ENCODE assay signal across 8 mouse cellular contexts in genomic region chr10:94312007-94312715, GRCm38 (mm10). TPM values are rescaled to one million over a fixed set of nuclear protein-coding genes. Genes with fewer than 3 reads are reported as not detected.
DNase-seq lines count a peak whose midpoint lies in the region; ATAC-seq and TF ChIP-seq lines count a peak whose summit lies in the region.

No protein-coding gene starts in this region.

- peak overlapping the region; percentile 34 for H3K4me3 ChIP-seq in intestine, postnatal 0 days (ENCODE audit: low read depth, low read length)
- H3K4me3 ChIP-seq in lung, postnatal 0 days (ENCODE audit: low read depth, low read length), result peak overlapping the region; percentile 47
- H3K4me3 ChIP-seq in stomach, embryonic 16.5 days (replicated peaks; ENCODE audit: low read length), result peak overlapping the region; percentile 58

- no peak for ATAC-seq in intestine, postnatal 0 days
- peak; percentile 33 for ATAC-seq in lung, postnatal 0 days
- no peak; the same call in 1 of the 2 replicates for ATAC-seq in stomach, embryonic 16.5 days (ENCODE audit: insufficient read depth, low FRiP score)

- H3K9me3 ChIP-seq in intestine, postnatal 0 days (ENCODE audit: control insufficient read depth), result no peaks in the 10 kb centered on the region
- no peaks in the 10 kb centered on the region for H3K9me3 ChIP-seq in lung, postnatal 0 days (ENCODE audit: low read length)
- no peaks in the 10 kb centered on the region for H3K9me3 ChIP-seq in stomach, embryonic 16.5 days (replicated peaks; ENCODE audit: control insufficient read depth, low read length)

- intact Hi-C loops in gastrocnemius, postnatal 14 days (cut with DNase I; ENCODE audit: low total_unique reads), result no loop called here

- DNase-seq in left cerebral cortex, adult 18-20 months (ENCODE audit: low spot score in 2 of 2), result peak; percentile 7 to 23
- no peak for DNase-seq in left cerebral cortex, adult 9 months (ENCODE audit: low spot score in 2 of 2)
- DNase-seq in brain, adult 2 months (ENCODE audit: low read depth, low spot score), result peak; percentile 25
- peak; percentile 19 for DNase-seq in gastrocnemius, postnatal 14 days
- DNase-seq in lung, postnatal 0 days (ENCODE audit: low spot score), result peak; percentile 27
- DNase-seq in spleen, postnatal 4 days (ENCODE audit: low spot score in 2 of 2), result no peak

- no peak overlapping the region for H3K9ac ChIP-seq in intestine, postnatal 0 days (ENCODE audit: low read depth, low read length)
- 0 out of 2 replicates have a peak overlapping the region, but pooled peaks have one; percentile 12 for H3K9ac ChIP-seq in lung, postnatal 0 days (replicated peaks; ENCODE audit: low read depth)
- H3K9ac ChIP-seq in stomach, embryonic 16.5 days (ENCODE audit: low read length), result peak overlapping the region; percentile 66

- H3K27ac ChIP-seq in intestine, postnatal 0 days (ENCODE audit: low read depth, low read length), result no peak overlapping the region
- no peak overlapping the region for H3K27ac ChIP-seq in lung, postnatal 0 days (ENCODE audit: low read length)
- H3K27ac ChIP-seq in stomach, embryonic 16.5 days (ENCODE audit: low read length), result no peak overlapping the region

- peaks cover 38% of the 10 kb centered on the region for H3K27me3 ChIP-seq in intestine, postnatal 0 days (replicated peaks; ENCODE audit: control insufficient read depth, insufficient read depth, low read length)
- no peaks in the 10 kb centered on the region; the same call in 1 of the 2 replicates for H3K27me3 ChIP-seq in lung, postnatal 0 days (replicated peaks; ENCODE audit: insufficient read depth, low read length)
- H3K27me3 ChIP-seq in stomach, embryonic 16.5 days (ENCODE audit: control insufficient read depth, insufficient read depth, low read length), result no peaks in the 10 kb centered on the region

- H3K4me2 ChIP-seq in intestine, postnatal 0 days (replicated peaks; ENCODE audit: low read depth), result peak overlapping the region; percentile 74
- H3K4me2 ChIP-seq in lung, postnatal 0 days (replicated peaks; ENCODE audit: low read depth, low read length), result peak overlapping the region; percentile 87
- H3K4me2 ChIP-seq in stomach, embryonic 16.5 days (ENCODE audit: low read depth, low read length), result peak overlapping the region; percentile 97

- no peak for TF ChIP-seq CTCF in intestine, postnatal 0 days (IDR thresholded peaks at IDR 0.05; ENCODE audit: low read depth)
- TF ChIP-seq CTCF in lung, postnatal 0 days (IDR thresholded peaks at IDR 0.05), result peak; percentile 22; the same call in 1 of the 2 replicates

- no peaks in the 10 kb centered on the region for H3K36me3 ChIP-seq in intestine, postnatal 0 days (ENCODE audit: control insufficient read depth, insufficient read depth)
- no peaks in the 10 kb centered on the region for H3K36me3 ChIP-seq in lung, postnatal 0 days (ENCODE audit: insufficient read depth, low read length)
- no peaks in the 10 kb centered on the region for H3K36me3 ChIP-seq in stomach, embryonic 16.5 days (ENCODE audit: control insufficient read depth, insufficient read depth, low read length)

- WGBS in intestine, postnatal 0 days, result 1% methylated on average over 45 of the region's 45 CpGs
- under 1% methylated on average over 43 of the region's 45 CpGs for WGBS in lung, postnatal 0 days
- WGBS in stomach, embryonic 16.5 days, result 2% methylated on average over 43 of the region's 45 CpGs

- no peak for TF ChIP-seq EP300 in lung, postnatal 0 days (IDR thresholded peaks at IDR 0.05)

- H3K4me1 ChIP-seq in intestine, postnatal 0 days (replicated peaks; ENCODE audit: control insufficient read depth, insufficient read depth, low read length), result no peaks in the 10 kb centered on the region; the same call in 1 of the 2 replicates
- H3K4me1 ChIP-seq in lung, postnatal 0 days (ENCODE audit: insufficient read depth, low read depth, low read length), result peaks cover 8% of the 10 kb centered on the region; the same call in 1 of the 2 replicates
- peaks cover 5% of the 10 kb centered on the region; the same call in 1 of the 2 replicates for H3K4me1 ChIP-seq in stomach, embryonic 16.5 days (ENCODE audit: control insufficient read depth, insufficient read depth, low read length)

RNA-seq across cellular contexts. Expression of gene Tmcc3, which starts 0.4 kb away (rescaled TPM):
- 10 to 100 TPM; 21.3 to 31.9 TPM for total RNA-seq in left cerebral cortex, adult 18-20 months (2021)
- 10 to 100 TPM; 21.8 to 26.8 TPM for total RNA-seq in gastrocnemius, postnatal 14 days (2021)
- polyA plus RNA-seq in intestine, postnatal 0 days (2015; fragmentation: Nextera tagmentation; extraction: Ambion mirVana), result 10.0 and 10.4 TPM in 2 replicates
- 14.0 and 14.3 TPM in 2 replicates for polyA plus RNA-seq in lung, postnatal 0 days (2015; fragmentation: Nextera tagmentation; extraction: Ambion mirVana)
- polyA plus RNA-seq in stomach, embryonic 16.5 days (2015; fragmentation: Nextera tagmentation; extraction: Ambion mirVana), result 12.9 and 15.5 TPM in 2 replicates

RNA-seq across cellular contexts. Expression of gene Gm4792, which starts 13.7 kb away (rescaled TPM):
- not detected for total RNA-seq in left cerebral cortex, adult 18-20 months (2021)
- total RNA-seq in gastrocnemius, postnatal 14 days (2021), result not detected
- polyA plus RNA-seq in intestine, postnatal 0 days (2015; fragmentation: Nextera tagmentation; extraction: Ambion mirVana), result not detected in 2 replicates
- not detected in 2 replicates for polyA plus RNA-seq in lung, postnatal 0 days (2015; fragmentation: Nextera tagmentation; extraction: Ambion mirVana)
- not detected in 2 replicates for polyA plus RNA-seq in stomach, embryonic 16.5 days (2015; fragmentation: Nextera tagmentation; extraction: Ambion mirVana)

Comparison
In these comparisons a context has a peak if more than half of its experiments do, and no peak if none do; other contexts are left out.
1. DNase-seq: peak in left cerebral cortex, adult 18-20 months (2 of 2), brain, adult 2 months (single experiment), gastrocnemius, postnatal 14 days (single experiment) and lung, postnatal 0 days (single experiment); none in left cerebral cortex, adult 9 months (0 of 2) and spleen, postnatal 4 days (0 of 2).
2. Peak in every context shown above with its lines, with median percentiles within 50 percentile points of each other: H3K4me2 ChIP-seq and H3K4me3 ChIP-seq.